Mouse (Mus musculus) layer of hippocampus, adult 11-12 months (tissue): Measurements from ENCODE around the gene Rhof.

Experiments used
- DNase-seq: peaks from one replicate; pipeline ENCODE4 v3.0.0; 2022; ENCODE audit warnings: low spot score

The Rhof gene

DNA sequence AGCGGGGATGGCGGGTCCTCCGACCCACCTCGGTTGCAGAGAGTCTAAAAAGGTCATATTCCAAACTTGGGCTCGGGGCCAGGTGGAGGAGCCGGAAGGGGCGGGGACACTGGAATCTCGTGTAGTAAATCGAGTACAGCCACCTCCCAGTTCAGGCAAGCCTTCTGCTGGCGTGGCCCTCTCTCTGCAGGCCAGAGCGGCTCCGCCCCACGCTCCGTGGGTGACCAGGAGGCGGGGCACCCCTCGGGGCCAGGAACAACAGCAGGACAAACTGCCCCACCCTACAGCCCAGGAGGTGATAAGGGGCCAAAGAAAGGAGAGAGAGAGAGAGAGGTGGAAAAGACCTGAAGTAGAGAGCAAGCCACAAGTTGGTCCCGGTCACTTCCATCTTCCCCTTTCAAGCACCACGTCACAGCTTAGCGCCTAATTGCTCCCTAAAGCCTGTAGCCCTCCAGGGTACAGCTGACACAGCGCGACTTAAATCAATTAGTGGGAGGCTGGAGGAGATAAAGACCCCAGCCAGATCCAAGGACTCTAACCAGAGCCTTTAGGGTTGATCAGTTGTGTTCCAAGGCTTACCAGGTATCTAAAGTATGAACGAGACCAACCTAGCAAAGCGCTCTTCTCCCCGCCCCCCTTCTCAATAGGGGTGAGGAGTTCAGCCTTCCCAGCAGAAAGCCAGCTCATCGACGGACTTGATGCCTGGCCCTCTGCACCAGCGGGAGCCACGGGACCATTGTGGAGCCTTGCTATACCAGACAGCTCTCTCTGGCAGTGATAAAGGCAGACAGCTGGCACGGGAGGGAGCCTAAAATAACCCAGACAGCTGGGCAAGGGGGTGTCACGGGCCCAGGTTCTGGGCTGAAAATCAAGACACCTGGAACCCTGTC, 3.2 kb upstream of the Rhof start:
- DNase-seq: peak; percentile 73

DNA sequence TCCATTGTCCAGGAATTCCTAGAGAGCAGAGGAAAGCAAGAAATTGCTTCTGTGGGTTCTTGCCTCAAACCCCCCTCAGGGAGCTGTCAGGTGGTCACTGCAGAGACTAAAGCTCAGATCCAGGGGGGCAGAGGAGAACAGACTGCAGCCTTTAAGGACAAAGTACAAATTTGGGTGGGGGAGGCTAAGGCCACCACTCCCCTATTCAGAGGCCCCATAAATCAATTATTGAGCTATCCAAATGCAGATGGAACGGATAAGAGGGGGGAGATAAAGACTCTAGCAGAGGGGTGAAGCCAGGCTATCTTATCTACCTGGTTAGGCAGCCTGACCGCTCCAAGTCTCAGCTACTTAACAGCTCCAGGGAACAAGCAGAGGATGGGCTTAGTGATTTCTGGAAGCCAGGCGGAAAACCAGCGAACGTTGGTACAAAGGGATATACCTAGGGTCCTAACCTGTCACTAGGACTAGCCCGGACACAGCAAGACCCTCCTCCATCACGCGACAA, 2.4 kb upstream of the Rhof start:
- no peak for DNase-seq

DNA sequence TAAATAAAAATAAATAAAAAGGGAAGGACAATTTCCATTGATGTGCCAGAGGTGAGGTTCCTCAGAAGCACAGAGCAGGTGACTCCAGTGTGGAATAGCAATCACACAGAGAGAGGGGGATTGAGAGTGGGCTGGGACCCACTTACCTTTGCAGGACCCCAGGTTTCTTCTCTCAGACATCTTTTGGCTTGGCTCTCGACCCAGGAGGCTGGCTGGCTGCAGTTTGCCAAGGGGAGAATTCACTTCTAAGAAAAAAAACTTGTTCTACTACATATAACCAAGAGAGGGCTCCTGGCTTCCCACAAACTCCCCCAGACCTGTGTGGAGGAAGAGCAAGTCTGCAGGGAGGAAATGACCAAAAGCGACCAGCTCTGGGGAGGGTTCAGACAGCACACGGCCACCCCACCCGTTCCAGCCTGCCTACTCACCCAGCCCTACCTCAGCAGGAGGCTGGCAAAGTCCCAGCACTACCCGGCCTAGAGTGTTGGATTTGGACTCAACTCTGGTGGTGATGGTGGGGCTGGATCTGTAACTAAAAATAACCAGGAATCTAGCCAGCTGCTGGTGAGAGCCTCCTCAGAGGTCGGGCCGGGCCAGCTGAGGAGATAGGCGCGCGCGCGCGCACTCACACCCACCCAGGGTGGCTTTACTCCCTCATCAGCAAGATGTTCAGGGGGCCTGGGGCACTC, 1.8 kb upstream of the Rhof start:
- no peak for DNase-seq

DNA sequence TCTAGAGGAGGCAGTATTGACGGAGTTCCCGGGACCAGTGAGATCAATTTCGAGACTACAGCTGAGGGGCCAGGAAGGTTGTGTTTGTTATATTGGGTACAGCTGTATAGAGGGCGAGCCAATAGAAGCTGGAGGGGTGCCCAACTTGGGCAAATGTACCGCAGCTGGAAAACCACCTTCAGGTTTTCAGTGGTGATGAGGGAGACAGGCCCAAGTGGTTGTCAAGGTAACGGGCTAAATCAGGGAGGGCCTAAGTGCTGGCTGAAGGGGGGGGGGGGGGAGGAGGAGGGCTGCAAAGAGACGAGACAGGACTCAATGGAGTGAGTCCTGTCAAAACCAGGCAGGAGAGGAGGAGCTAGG, 1.3 kb upstream of the Rhof start:
- DNase-seq: no peak

DNA sequence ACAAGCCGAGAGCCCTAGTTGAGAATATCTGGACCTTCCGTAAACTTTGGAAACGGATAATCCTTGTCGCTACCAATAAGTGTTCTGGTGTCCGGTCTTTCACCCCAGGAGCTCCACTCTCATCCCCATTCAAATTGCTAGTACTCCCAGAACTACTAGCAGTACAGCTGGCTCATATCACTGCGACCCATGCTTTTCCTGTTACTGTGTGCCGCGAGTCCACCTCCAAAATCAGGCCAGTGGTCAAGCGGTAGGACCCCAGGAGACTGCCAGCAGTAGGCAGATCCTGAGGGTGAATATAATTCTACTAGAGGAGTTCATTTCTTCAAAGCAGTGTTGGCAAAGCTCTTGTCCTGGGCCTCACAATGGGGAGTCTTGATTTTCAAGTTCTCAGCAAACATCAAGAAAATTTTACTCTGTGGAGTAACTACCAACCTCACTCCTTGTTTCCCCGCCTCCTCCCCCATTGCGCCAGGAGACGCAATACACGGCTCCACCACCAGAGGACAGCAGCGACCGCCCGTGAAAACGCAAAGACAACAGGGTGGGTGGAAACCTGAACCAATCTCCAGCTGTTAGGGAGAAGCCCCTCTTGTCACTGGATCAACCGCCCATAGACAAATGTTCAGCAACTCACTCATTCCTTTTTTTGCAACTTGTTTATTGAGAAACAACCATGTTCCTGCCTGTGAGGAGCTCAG, 741 bp upstream of the Rhof start:
- DNase-seq: peak; percentile 91

DNA sequence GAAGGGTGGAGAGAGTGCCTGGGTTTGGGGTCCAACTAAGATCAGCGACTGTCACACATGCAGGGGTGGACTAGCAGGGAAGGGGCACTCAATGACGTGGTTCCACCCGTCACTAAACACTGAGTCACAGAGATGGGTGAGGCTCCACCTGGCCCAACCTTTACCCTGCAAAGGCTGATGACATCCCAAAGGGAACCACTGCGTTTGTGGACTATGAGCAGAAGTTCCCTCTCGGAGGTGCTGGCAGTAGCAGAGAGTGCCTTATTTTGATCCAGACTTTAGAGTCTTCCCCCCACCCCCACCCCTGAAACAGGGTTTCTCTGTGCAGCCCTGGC, 1.7 kb downstream of the Rhof start:
- no peak for DNase-seq

DNA sequence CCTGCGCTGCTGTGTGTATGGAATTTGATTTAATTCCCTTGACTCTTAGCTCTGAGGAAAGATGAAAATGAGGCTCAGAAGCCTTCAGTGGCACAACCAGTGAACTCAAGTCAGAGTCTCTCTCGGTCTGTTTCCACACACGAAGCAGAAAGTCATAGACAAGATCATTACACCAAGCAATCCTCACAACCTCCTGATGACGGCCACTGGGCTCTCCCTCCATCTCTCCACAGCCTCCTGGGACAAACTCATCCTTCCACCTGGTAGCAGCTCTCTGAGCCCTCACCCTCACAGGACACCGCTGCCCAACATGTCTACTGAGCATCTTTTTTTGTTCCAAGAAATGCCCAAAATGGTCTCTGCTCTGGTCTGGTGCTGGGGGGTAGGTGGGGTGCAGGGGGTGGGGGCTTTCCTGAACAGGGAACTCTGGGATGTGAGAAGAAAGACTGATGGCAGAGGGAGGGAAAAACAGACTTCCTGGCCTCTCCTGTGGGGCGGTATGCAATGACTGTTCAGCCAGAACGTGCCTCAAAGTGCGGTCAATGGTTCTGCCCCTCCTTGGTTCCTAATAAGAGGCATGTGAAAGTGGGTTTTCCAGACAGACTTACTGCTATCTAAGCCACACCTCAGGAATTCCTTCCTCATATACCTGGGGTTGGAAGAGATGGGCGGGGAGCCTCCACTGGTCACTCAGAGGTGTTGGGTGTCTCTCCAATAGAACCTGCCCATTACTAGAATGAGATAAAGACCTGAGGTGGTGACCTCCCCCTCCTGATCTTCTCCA, 2.3 kb downstream of the Rhof start:
- DNase-seq: no peak

DNA sequence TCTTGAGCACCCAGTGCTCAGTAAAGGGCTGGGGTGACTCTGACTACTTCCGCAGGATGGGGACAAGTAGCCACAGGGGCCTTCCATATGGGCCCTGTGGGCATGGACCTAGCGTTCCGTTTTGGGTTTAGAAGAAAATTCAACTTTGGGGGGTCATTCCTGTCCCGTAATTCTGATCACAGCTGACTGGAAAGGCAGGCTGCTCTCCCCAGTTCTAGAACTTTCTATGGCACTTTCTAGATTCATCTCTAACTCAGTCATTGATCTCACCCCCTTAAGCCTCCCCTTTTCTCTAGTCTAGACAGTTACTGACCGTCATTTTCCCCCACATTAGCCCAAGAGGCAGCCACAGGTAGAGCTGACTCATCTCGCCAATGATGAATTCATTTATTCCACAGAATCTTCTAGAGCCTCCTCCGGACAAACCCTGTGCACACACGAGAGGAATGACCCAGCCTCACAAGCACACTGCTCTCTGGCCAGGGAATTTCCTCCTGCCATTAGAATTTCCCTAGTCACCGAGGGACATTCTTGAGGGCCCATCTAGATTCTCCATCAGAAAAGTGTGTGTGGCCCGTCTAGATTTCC, 3.2 kb downstream of the Rhof start:
- DNase-seq: no peak

DNA sequence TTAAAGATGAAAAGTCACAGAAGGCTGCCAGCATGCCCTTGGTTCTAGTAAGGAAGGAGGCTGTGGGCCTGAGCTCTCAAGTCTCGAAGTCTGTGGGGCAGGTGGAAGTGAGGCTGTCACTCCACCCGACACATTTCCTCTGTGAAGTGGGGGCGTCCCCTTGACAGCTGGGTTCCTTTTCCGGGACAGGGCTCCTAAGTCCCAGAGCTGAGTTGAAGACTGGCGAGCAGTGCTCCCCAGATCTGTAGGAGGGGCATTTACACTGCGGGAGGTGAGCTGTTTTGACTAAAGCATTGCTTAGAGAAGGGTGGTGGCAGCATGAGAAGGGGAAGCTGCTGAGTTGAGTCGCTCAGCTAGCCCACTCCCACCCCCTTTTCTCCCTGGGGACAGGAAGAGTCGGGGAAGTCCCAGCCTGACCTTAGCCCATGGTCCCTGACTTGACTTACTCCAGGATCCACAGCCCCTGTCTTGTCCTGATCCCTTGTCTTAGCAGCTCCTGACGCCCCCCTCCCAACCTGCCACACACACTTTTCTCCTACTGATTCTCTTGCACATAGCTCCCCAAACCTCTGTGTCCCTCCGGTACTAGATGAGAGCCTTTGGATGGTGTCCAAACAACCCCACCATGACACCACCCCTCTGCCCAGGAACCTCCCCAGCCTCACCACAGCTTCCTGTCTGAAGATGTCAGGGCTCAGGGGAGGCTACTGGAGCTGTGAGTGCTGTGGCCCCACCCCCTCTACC, 3.9 kb downstream of the Rhof start:
- DNase-seq: no peak

DNA sequence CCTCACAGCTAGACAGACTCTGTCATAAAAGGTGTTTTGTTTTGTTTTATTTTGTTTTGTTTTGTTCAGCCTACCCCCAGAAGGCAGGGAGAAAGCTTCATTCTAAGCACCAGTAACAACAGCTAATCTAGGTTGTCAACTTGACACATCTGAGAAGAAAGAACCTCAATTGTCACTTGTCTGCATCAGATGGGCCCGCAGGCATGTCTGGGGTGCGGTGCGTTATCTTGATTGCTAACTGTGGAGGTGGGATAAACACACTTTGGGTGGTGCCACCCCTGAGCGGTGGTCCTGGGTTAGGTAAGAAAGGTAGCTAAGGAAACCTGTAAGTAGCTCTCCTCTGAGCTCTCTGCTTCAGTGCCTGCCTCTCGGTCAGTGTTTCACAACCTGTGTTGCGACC, 5.5 kb downstream of the Rhof start:
- no peak for DNase-seq

DNA sequence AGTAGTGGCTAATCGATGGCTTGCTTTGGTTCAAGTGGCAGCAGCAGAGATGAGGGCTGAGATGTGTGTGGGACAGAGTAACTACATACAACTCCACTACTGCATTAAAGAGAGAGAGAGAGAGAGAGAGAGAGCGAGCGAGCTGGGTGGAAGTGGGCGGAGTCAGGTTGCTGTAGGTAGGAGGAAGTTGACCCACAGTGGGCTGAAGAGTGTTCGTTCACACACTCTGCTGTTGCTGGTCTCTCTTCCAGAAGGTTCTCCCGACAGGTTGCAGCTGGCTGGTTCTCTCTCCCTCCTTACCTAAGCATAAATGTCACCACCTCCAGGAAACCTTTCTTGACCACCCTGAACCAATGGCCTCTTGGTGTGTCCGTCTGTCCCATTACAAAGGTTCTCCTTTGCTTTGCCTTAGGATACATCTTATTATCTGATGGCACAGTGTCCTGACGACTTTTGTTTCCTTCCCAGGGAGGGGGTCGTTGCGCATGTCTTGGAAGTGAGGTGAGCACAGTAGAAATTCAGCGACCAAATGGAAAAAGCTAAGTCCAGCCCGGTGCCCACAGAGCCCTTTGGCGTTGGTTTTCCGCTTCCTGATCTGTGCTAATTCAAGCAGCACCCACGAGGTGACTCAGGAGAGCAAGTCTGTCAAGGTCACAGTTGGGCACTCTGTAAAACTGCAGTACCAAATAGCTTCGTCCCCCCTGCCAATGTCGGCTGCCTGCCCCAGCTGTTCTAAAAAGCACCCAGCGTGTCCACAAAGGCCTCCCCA, 6.7 kb downstream of the Rhof start:
- no peak for DNase-seq

DNA sequence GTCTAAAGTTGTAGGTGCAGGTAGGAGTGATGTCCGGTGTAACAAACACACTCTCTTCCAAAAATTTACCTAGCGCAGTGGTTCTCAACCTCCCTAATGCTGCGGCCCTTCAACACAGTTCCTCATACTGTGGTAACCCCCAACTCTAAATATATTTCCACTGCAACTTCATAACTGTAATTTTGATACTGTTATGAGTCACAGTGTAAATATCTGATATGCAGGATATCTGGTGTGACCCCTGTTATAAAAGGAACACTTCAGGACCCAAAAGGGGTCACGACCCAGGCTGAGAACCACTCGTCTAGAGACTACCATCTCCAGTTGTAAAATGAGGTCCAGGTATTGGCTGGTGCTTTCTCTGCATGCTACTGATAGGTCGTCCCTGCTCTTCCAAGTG, 7.4 kb downstream of the Rhof start:
- DNase-seq: no peak

DNA sequence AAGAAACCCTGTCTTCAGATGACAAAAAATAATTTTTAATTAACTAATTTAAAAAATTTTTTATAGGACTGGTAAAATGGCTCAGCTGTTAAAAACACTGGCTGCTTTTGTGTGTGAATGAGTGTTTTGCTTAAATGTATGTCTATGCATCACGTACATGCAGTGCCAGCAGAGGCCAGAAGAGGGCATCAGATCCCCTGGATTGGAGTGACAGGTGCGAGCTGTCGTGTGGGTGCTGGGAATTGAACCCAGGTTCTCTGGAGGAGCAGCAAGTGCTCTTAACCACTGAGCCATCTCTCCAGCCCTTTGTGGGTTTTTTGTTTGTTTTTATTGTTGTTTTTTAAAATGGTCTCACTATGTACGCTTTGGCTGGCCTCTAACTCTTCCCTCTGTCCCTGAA, 10.3 kb downstream of the Rhof start:
- no peak for DNase-seq

DNA sequence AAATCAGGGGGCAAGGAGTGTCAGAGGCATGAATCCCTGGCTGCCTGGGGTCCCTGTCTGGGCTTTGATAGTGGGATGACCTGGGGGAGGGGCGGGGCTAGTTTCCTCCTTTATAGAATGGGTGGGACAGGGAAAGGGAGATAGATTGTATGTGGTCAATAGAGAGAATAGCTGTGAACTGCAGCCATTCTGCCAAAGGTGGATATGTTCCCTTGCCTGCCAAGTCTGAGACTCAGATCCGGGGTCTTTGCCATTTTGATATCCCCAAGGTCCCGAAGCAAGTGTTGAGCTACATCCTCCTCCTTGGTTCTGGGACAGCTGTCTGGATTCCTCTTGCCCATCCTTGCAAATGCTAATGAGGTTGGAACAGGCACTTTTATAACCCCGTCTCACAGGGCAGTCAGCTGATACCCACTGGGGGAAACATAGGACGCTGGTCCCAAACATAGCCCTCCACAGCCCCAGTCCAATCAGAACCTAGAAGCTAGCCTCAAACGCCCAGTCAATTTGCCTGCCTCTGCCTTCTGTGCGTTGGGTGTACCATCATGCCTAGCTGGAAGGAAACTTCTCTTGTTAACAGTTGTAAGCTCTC, 11.8 kb downstream of the Rhof start:
- DNase-seq: no peak

DNA sequence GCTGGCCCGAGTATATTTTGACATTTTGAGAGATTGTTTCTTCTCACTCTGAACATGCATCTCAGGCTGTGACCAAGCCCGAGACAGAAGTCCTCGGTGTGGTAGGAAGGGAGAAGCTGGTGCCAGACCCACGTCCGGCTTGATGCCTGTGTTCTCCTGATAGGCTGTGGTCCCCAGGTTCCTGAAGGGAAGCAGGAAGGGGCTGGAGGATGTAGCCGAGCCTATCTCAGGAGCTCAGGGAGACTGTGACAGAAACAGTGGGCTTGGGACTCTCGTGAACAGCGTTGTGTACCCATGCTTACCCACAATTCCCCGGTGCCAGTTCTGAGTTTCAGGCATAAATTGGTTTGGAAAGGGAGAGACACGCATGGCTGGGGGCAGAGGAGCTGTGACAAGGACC, 13.7 kb downstream of the Rhof start:
- DNase-seq: no peak

DNA sequence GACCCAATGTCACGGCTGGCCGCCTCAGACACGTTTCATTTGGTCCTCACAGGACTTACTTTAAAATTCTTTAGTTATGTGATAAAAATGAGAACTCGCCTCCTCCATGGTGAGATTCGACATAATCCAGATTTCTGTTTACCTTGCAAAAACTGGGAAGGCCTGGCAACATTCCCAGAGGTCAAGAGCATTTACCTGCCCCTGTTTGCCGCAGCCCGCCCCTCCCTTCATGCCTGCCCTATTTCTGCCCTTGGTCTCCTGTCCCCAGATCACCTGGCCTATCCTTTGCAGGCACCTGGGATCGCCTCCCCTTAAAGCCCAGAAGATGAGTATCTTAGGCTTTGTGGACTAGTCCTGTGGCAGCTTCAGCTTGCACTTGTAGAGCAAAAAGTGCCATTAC, 14.7 kb downstream of the Rhof start:
- DNase-seq: no peak

DNA sequence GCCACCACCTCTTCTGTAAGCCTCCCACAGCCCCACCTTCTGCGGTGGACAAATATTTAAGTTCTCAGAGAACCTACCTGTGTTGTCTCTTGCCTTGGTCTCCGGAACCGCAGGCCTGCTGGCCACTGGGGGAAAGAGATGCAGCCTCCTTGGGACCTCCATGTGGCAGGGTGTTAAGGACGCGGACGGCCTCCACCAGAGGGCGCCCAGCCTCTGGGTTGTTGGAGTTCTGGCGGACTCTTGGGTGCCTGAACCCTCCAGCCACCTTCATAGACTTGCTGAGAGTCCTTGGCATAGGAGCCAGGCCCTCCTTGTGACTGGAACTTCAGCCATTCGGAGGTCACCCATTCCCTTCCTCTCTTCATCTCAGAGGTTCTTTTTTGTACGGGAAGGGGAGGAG, 15.2 kb downstream of the Rhof start:
- peak; percentile 79 for DNase-seq

DNA sequence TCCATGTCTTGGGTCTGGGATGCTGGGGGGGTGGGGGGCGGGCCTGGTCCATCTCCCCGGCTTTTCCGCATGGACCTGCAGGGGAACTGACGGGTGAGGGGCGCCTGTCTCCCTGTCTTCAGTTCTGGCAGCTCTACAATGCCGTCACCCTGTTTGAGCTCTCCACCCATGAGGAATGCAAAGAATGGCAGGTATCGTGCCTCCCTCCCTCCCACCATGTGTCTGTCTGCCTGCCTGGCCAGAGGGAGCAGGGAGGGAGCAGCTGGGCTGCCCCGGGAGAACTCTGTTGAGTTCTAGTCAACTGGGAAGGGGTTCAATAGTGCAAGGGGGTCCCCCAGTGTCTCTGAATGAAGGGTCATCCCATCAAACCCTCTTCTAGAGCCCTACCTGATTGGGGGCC, 16.4 kb downstream of the Rhof start:
- DNase-seq: no peak

DNA sequence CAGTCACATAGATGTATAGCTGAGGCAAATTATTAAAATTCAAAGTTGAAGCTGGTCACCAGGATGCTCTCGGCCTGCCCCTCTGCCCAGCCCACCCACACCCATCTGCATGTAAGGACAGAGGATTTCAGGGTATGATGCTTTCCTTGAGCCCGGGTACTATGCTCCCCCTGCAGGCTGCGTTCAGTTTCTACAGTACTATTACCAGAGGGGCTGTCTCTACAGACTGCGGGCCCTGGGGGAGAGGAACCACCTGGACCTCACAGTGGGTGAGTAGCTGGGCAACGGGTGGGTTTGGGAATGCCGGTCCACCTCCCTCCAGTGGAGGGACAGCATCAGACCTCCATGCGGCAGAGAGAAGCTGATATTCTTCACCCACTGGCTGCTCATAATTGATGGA, 17.6 kb downstream of the Rhof start:
- no peak for DNase-seq

DNA sequence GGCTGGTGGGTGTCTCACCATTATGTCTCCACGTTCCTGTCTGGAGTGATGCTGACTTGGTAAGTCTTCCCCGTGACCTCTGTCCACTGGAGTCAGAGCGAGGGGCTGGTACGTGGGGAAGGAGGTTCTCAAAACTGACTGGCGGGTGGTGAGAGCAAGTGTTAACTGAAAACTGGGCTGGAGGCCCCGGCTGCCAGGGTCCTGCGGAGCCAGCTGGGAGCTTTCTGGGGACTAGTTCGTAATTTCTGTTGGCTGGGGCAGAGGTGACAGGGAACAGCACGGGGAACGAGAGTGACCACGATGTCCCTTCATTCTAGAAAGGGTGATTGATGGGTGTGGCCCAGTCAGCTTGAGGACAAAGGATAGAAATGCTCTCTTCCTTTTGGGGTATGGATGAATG, 18.4 kb downstream of the Rhof start:
- no peak for DNase-seq
